Mouse (Mus musculus) neural tube, embryonic 12.5 days (tissue): ENCODE data around the gene Tmem104. TPM values are rescaled to one million over a fixed set of nuclear protein-coding genes. Genes with fewer than 3 reads are reported as not detected.

ENCODE experiments used
- ATAC-seq: fragments of 200-750 bp; cut with Nextera tagmentation; 2 replicates; pipeline ENCODE4 v1.8.0; 2017; ENCODE audit warnings: low read depth, mild to moderate bottlenecking, moderate TSS enrichment, moderate library complexity; ENCODE audit not compliant: low FRiP score
- H3K27ac ChIP-seq: fragments of 300-500 bp; sonication (generic); 2 replicates; pipeline ENCODE4 v1.5.1; 2016
- H3K27me3 ChIP-seq: fragments of 300-500 bp; sonication (generic); replicated peaks from 2 replicates; pipeline ENCODE4 v1.6.1; 2016; ENCODE audit warnings: mild to moderate bottlenecking
- H3K36me3 ChIP-seq: fragments of 300-500 bp; sonication (generic); 2 replicates; pipeline ENCODE4 v1.6.1; 2016; ENCODE audit warnings: mild to moderate bottlenecking
- H3K4me1 ChIP-seq: fragments of 300-500 bp; sonication (generic); 2 replicates; pipeline ENCODE4 v1.6.1; 2016
- H3K4me2 ChIP-seq: fragments of 300-500 bp; sonication (generic); replicated peaks from 2 replicates; pipeline ENCODE4 v1.6.1; 2016; ENCODE audit warnings: mild to moderate bottlenecking
- H3K4me3 ChIP-seq: fragments of 300-500 bp; sonication (generic); 2 replicates; pipeline ENCODE4 v1.5.1; 2016
- H3K9ac ChIP-seq: fragments of 300-500 bp; sonication (generic); 2 replicates; pipeline ENCODE4 v1.6.1; 2016; ENCODE audit warnings: mild to moderate bottlenecking
- H3K9me3 ChIP-seq: fragments of 300-500 bp; sonication (generic); 2 replicates; pipeline ENCODE4 v1.6.1; 2016; ENCODE audit warnings: mild to moderate bottlenecking
- WGBS: fragments of 180-500 bp; shearing (Covaris S2); methylation state at CpG from one replicate; pipeline ENCODE4 v1.1.7; 2016; 5-methylcytosine and 5-hydroxymethylcytosine counted together
- polyA plus RNA-seq: library from polyadenylated mRNA; unstranded; fragments of >200 nt; fragmentation: Nextera tagmentation; extraction: Ambion mirVana; gene quantifications from 2 replicates; pipeline ENCODE4 v1.2.1, GENCODE M21; 2016

Tmem104 gene
- polyA plus RNA-seq, 1 experiment from 2014 or later = 9.7 TPM

GRCm38 (mm10) chr11:115241402-115241801 lies 54.1 kb downstream of the Tmem104 start:
- ATAC-seq = 0 out of 2 replicates have a peak, but pooled peaks have one; percentile 22
- peaks cover 74% of the 10 kb centered on the region for H3K4me1 ChIP-seq
- H3K27me3 ChIP-seq = peaks cover 10% of the 10 kb centered on the region
- H3K9me3 ChIP-seq = no peaks in the 10 kb centered on the region
- no peak overlapping the region for H3K4me2 ChIP-seq
- no peak overlapping the region for H3K9ac ChIP-seq
- no peak overlapping the region for H3K27ac ChIP-seq
- WGBS = 65% methylated on average over 11 of the region's 11 CpGs
- no peak overlapping the region for H3K4me3 ChIP-seq
- peaks cover 9% of the 10 kb centered on the region for H3K36me3 ChIP-seq

- Histone ChIP-seq H3K4me1 (peaks cover 84% of the 10 kb centered on the region), H3K9ac (no peak overlapping the region), H3K4me2 (no peak overlapping the region), H3K27me3 (peaks cover 19% of the 10 kb centered on the region), H3K27ac (no peak overlapping the region), H3K4me3 (no peak overlapping the region), H3K36me3 (peaks cover 9% of the 10 kb centered on the region), H3K9me3 (no peaks in the 10 kb centered on the region)
- 80% methylated on average over 3 of the region's 3 CpGs for WGBS
- no peak for ATAC-seq
Measured at GRCm38 (mm10) chr11:115242746-115243145, 55.5 kb downstream of the Tmem104 start.

GRCm38 (mm10) chr11:115243783-115244182 lies 56.5 kb downstream of the Tmem104 start:
- no peak for ATAC-seq
- Histone ChIP-seq H3K9me3 (no peaks in the 10 kb centered on the region), H3K9ac (no peak overlapping the region), H3K4me1 (peaks cover 83% of the 10 kb centered on the region), H3K4me2 (no peak overlapping the region), H3K27me3 (peaks cover 29% of the 10 kb centered on the region), H3K27ac (no peak overlapping the region), H3K36me3 (peaks cover 9% of the 10 kb centered on the region), H3K4me3 (no peak overlapping the region)
- WGBS = 92% methylated on average over 12 of the region's 12 CpGs

- no peak overlapping the region for H3K4me3 ChIP-seq
- no peak for ATAC-seq
- peaks cover 39% of the 10 kb centered on the region for H3K27me3 ChIP-seq
- 78% methylated on average over 8 of the region's 8 CpGs for WGBS
- H3K36me3 ChIP-seq = peaks cover 9% of the 10 kb centered on the region
- H3K27ac ChIP-seq = no peak overlapping the region
- H3K4me2 ChIP-seq = no peak overlapping the region
- H3K9me3 ChIP-seq = no peaks in the 10 kb centered on the region
- no peak overlapping the region for H3K9ac ChIP-seq
- H3K4me1 ChIP-seq = peaks cover 76% of the 10 kb centered on the region
Measured at GRCm38 (mm10) chr11:115244840-115245239, 57.6 kb downstream of the Tmem104 start.

GRCm38 (mm10) chr11:115246386-115246785 lies 59.1 kb downstream of the Tmem104 start:
- no peak overlapping the region for H3K9ac ChIP-seq
- H3K27me3 ChIP-seq = peaks cover 54% of the 10 kb centered on the region
- peaks cover 73% of the 10 kb centered on the region for H3K4me1 ChIP-seq
- peaks cover 9% of the 10 kb centered on the region for H3K36me3 ChIP-seq
- no peak overlapping the region for H3K27ac ChIP-seq
- no peak for ATAC-seq
- 63% methylated on average over 8 of the region's 8 CpGs for WGBS
- no peak overlapping the region for H3K4me2 ChIP-seq
- no peaks in the 10 kb centered on the region for H3K9me3 ChIP-seq
- H3K4me3 ChIP-seq = no peak overlapping the region

GRCm38 (mm10) chr11:115247240-115247639 lies 60.0 kb downstream of the Tmem104 start:
- Histone ChIP-seq H3K9me3 (no peaks in the 10 kb centered on the region), H3K36me3 (peaks cover 9% of the 10 kb centered on the region), H3K9ac (no peak overlapping the region), H3K27me3 (peaks cover 62% of the 10 kb centered on the region), H3K4me3 (no peak overlapping the region), H3K4me2 (no peak overlapping the region), H3K27ac (no peak overlapping the region), H3K4me1 (peaks cover 65% of the 10 kb centered on the region)
- WGBS = 14% methylated on average over 3 of the region's 3 CpGs
- ATAC-seq = no peak

- H3K9me3 ChIP-seq = no peaks in the 10 kb centered on the region
- H3K9ac ChIP-seq = no peak overlapping the region
- no peak for ATAC-seq
- no peak overlapping the region for H3K4me3 ChIP-seq
- peaks cover 68% of the 10 kb centered on the region for H3K27me3 ChIP-seq
- 67% methylated on average over 6 of the region's 6 CpGs for WGBS
- H3K27ac ChIP-seq = no peak overlapping the region
- no peak overlapping the region for H3K4me2 ChIP-seq
- H3K36me3 ChIP-seq = peaks cover 9% of the 10 kb centered on the region
- peaks cover 58% of the 10 kb centered on the region for H3K4me1 ChIP-seq
Measured at GRCm38 (mm10) chr11:115247945-115248344, 60.7 kb downstream of the Tmem104 start.

GRCm38 (mm10) chr11:115249721-115250404 lies 62.6 kb downstream of the Tmem104 start:
- Histone ChIP-seq H3K36me3 (no peaks in the 10 kb centered on the region; the same call in 1 of the 2 replicates), H3K9ac (peak overlapping the region; percentile 51), H3K4me1 (peaks cover 51% of the 10 kb centered on the region), H3K4me2 (peak overlapping the region; percentile 92), H3K27ac (no peak overlapping the region), H3K27me3 (peaks cover 77% of the 10 kb centered on the region), H3K9me3 (no peaks in the 10 kb centered on the region), H3K4me3 (peak overlapping the region; percentile 41)
- 3% methylated on average over 63 of the region's 63 CpGs for WGBS
- ATAC-seq = 0 out of 2 replicates have a peak, but pooled peaks have one; percentile 19

- H3K27ac ChIP-seq = no peak overlapping the region
- H3K4me3 ChIP-seq = peak overlapping the region; percentile 41
- H3K4me2 ChIP-seq = peak overlapping the region; percentile 92
- ATAC-seq = no peak
- H3K4me1 ChIP-seq = peaks cover 44% of the 10 kb centered on the region
- peak overlapping the region; percentile 51 for H3K9ac ChIP-seq
- H3K27me3 ChIP-seq = peaks cover 84% of the 10 kb centered on the region
- H3K9me3 ChIP-seq = no peaks in the 10 kb centered on the region
- 2% methylated on average over 36 of the region's 36 CpGs for WGBS
- H3K36me3 ChIP-seq = no peaks in the 10 kb centered on the region
Measured at GRCm38 (mm10) chr11:115250405-115251090, 63.3 kb downstream of the Tmem104 start.

GRCm38 (mm10) chr11:115251258-115251657 lies 64.0 kb downstream of the Tmem104 start:
- Histone ChIP-seq H3K36me3 (no peaks in the 10 kb centered on the region), H3K9me3 (no peaks in the 10 kb centered on the region), H3K27me3 (peaks cover 89% of the 10 kb centered on the region), H3K27ac (no peak overlapping the region), H3K4me2 (no peak overlapping the region), H3K4me3 (no peak overlapping the region), H3K4me1 (peaks cover 37% of the 10 kb centered on the region), H3K9ac (no peak overlapping the region)
- WGBS = 66% methylated on average over 3 of the region's 3 CpGs
- ATAC-seq = no peak

- 14% methylated on average over 59 of the region's 59 CpGs for WGBS
- peaks cover 87% of the 10 kb centered on the region for H3K27me3 ChIP-seq
- no peaks in the 10 kb centered on the region for H3K9me3 ChIP-seq
- H3K4me3 ChIP-seq = peak overlapping the region; percentile 11
- no peak overlapping the region for H3K27ac ChIP-seq
- ATAC-seq = no peak
- peaks cover 7% of the 10 kb centered on the region; the same call in 1 of the 2 replicates for H3K4me1 ChIP-seq
- H3K4me2 ChIP-seq = peak overlapping the region; percentile 48
- no peak overlapping the region; the same call in 1 of the 2 replicates for H3K9ac ChIP-seq
- H3K36me3 ChIP-seq = no peaks in the 10 kb centered on the region
Measured at GRCm38 (mm10) chr11:115257775-115258510, 70.7 kb downstream of the Tmem104 start.

GRCm38 (mm10) chr11:115259134-115259533 lies 71.8 kb downstream of the Tmem104 start:
- H3K36me3 ChIP-seq = no peaks in the 10 kb centered on the region
- no peak overlapping the region for H3K27ac ChIP-seq
- no peak overlapping the region for H3K4me2 ChIP-seq
- no peaks in the 10 kb centered on the region for H3K9me3 ChIP-seq
- whole genome bisulfite sequencing = 78% methylated on average over 4 of the region's 4 CpGs
- peaks cover 7% of the 10 kb centered on the region; the same call in 1 of the 2 replicates for H3K4me1 ChIP-seq
- ATAC-seq = no peak
- H3K4me3 ChIP-seq = no peak overlapping the region
- peaks cover 85% of the 10 kb centered on the region for H3K27me3 ChIP-seq
- H3K9ac ChIP-seq = no peak overlapping the region
